Mouse (Mus musculus): ENCODE measurements around the gene Tcerg1l. TPM values are rescaled to one million over a fixed set of nuclear protein-coding genes. Genes with fewer than 3 reads are reported as not detected.

Tcerg1l gene
- polyA plus RNA-seq, 1 experiment from 2014 or later: 1.5 TPM

DNA sequence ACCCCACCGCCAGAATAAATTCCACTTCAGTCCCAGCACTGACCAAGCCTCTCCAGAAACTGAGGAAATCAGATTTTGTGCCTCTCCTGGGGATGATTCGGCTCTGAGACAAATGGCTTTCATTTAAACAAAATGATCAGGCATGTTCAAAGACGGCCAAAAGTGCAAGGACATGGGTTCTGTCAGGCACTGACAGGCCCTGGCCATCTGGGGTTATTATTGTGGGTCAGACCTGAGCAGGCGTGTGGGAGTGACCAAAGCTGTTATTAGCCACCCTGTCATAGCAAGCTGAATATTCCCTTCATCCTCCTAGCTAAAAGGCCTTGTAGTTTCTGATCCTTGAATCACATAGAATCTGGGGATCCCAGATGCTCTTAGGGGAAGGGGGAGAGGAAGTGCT lies 174.6 kb downstream of the Tcerg1l start:
- no peak for ATAC-seq (ENCODE audit: low FRiP score, low TSS enrichment)
- no peak overlapping the region for H3K4me3 ChIP-seq (ENCODE audit: low read length)
- H3K4me1 ChIP-seq (ENCODE audit: control insufficient read depth, insufficient read depth, low read length): no peaks in the 10 kb centered on the region
- H3K4me2 ChIP-seq (replicated peaks; ENCODE audit: low read depth, low read length): no peak overlapping the region
- H3K9ac ChIP-seq (ENCODE audit: low read depth, low read length): no peak overlapping the region
- no peaks in the 10 kb centered on the region for H3K36me3 ChIP-seq (ENCODE audit: control insufficient read depth, insufficient read depth, low read length)
- no peaks in the 10 kb centered on the region for H3K9me3 ChIP-seq (ENCODE audit: control insufficient read depth, low read length)
- WGBS: 71% methylated on average over 4 of the region's 4 CpGs
- no peaks in the 10 kb centered on the region for H3K27me3 ChIP-seq (ENCODE audit: control insufficient read depth, insufficient read depth, low read length)
- H3K27ac ChIP-seq (ENCODE audit: low read depth, low read length): no peak overlapping the region

- H3K4me1 ChIP-seq (ENCODE audit: control insufficient read depth, insufficient read depth, low read length): no peaks in the 10 kb centered on the region
- no peak for ATAC-seq (ENCODE audit: low FRiP score, low TSS enrichment)
- no peaks in the 10 kb centered on the region for H3K36me3 ChIP-seq (ENCODE audit: control insufficient read depth, insufficient read depth, low read length)
- H3K4me3 ChIP-seq (ENCODE audit: low read length): no peak overlapping the region
- H3K9me3 ChIP-seq (ENCODE audit: control insufficient read depth, low read length): no peaks in the 10 kb centered on the region
- no peak overlapping the region for H3K4me2 ChIP-seq (replicated peaks; ENCODE audit: low read depth, low read length)
- no peaks in the 10 kb centered on the region for H3K27me3 ChIP-seq (ENCODE audit: control insufficient read depth, insufficient read depth, low read length)
- 71% methylated on average over 6 of the region's 6 CpGs for WGBS
- no peak overlapping the region for H3K27ac ChIP-seq (ENCODE audit: low read depth, low read length)
- no peak overlapping the region for H3K9ac ChIP-seq (ENCODE audit: low read depth, low read length)
Observed at GRCm38 (mm10) chr7:138217556-138218098, 179.9 kb downstream of the Tcerg1l start.

GRCm38 (mm10) chr7:138215177-138215830 lies 182.2 kb downstream of the Tcerg1l start:
- Histone ChIP-seq H3K27ac (ENCODE audit: low read depth, low read length) (no peak overlapping the region), H3K27me3 (ENCODE audit: control insufficient read depth, insufficient read depth, low read length) (no peaks in the 10 kb centered on the region), H3K4me1 (ENCODE audit: control insufficient read depth, insufficient read depth, low read length) (no peaks in the 10 kb centered on the region), H3K36me3 (ENCODE audit: control insufficient read depth, insufficient read depth, low read length) (no peaks in the 10 kb centered on the region), H3K4me2 (replicated peaks; ENCODE audit: low read depth, low read length) (no peak overlapping the region), H3K4me3 (ENCODE audit: low read length) (no peak overlapping the region), H3K9me3 (ENCODE audit: control insufficient read depth, low read length) (no peaks in the 10 kb centered on the region), H3K9ac (ENCODE audit: low read depth, low read length) (no peak overlapping the region)
- no peak; the same call in 1 of the 2 replicates for ATAC-seq (ENCODE audit: low FRiP score, low TSS enrichment)
- 36% methylated on average over 15 of the region's 15 CpGs for WGBS

GRCm38 (mm10) chr7:138214710-138215109 lies 182.8 kb downstream of the Tcerg1l start:
- 75% methylated on average over 9 of the region's 9 CpGs for WGBS
- ATAC-seq (ENCODE audit: low FRiP score, low TSS enrichment): no peak
- H3K36me3 ChIP-seq (ENCODE audit: control insufficient read depth, insufficient read depth, low read length): no peaks in the 10 kb centered on the region
- no peak overlapping the region for H3K27ac ChIP-seq (ENCODE audit: low read depth, low read length)
- no peaks in the 10 kb centered on the region for H3K9me3 ChIP-seq (ENCODE audit: control insufficient read depth, low read length)
- no peak overlapping the region for H3K4me2 ChIP-seq (replicated peaks; ENCODE audit: low read depth, low read length)
- H3K4me1 ChIP-seq (ENCODE audit: control insufficient read depth, insufficient read depth, low read length): no peaks in the 10 kb centered on the region
- no peak overlapping the region for H3K4me3 ChIP-seq (ENCODE audit: low read length)
- no peak overlapping the region for H3K9ac ChIP-seq (ENCODE audit: low read depth, low read length)
- H3K27me3 ChIP-seq (ENCODE audit: control insufficient read depth, insufficient read depth, low read length): no peaks in the 10 kb centered on the region

DNA sequence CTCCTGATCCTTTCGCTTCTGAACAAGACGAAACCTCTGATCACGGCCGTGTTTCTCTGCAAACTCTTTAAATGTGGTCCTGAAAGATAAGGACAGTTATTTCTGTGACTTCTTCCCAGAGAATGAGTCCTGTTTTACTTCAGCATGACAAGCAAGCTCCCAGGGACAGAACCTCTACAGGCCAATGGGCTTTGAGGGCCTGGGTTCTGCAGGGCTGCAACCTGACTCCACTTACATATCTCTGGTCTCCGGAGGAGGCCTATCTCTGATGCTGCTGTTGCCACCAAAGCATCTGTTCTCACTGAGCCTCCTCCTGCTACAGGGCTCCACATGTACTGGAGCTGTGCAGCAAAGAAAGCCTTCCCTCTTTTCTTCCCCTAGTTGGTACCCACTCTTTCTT lies 187.8 kb downstream of the Tcerg1l start:
- H3K4me3 ChIP-seq (ENCODE audit: low read length): no peak overlapping the region
- no peaks in the 10 kb centered on the region for H3K36me3 ChIP-seq (ENCODE audit: control insufficient read depth, insufficient read depth, low read length)
- no peak overlapping the region for H3K27ac ChIP-seq (ENCODE audit: low read depth, low read length)
- no peak overlapping the region for H3K9ac ChIP-seq (ENCODE audit: low read depth, low read length)
- H3K27me3 ChIP-seq (ENCODE audit: control insufficient read depth, insufficient read depth, low read length): no peaks in the 10 kb centered on the region
- no peaks in the 10 kb centered on the region for H3K9me3 ChIP-seq (ENCODE audit: control insufficient read depth, low read length)
- 66% methylated on average over 5 of the region's 5 CpGs for WGBS
- no peaks in the 10 kb centered on the region for H3K4me1 ChIP-seq (ENCODE audit: control insufficient read depth, insufficient read depth, low read length)
- H3K4me2 ChIP-seq (replicated peaks; ENCODE audit: low read depth, low read length): no peak overlapping the region
- ATAC-seq (ENCODE audit: low FRiP score, low TSS enrichment): no peak

DNA sequence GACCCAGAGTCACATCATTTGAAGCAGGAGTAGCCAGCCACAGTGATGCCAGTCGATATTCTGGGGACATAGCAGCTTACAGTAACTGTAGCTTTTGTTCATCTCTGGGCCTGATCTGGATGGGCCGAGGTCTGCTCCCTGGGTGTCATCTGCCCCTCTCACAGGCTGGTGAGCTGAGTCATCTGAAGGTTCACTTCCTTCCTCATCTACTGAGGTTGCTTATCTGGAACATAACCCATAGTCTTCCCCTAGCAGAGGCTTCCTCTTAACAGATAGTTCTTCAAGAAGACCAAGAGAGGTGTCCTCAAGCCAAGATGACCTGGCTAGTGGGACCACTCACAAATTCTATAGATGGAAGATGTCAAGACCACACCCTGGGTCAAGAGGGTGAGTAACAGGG lies 192.4 kb downstream of the Tcerg1l start:
- no peaks in the 10 kb centered on the region for H3K36me3 ChIP-seq (ENCODE audit: control insufficient read depth, insufficient read depth, low read length)
- H3K9me3 ChIP-seq (ENCODE audit: control insufficient read depth, low read length): no peaks in the 10 kb centered on the region
- H3K4me3 ChIP-seq (ENCODE audit: low read length): no peak overlapping the region
- H3K27ac ChIP-seq (ENCODE audit: low read depth, low read length): no peak overlapping the region
- WGBS: 96% methylated on average over 2 of the region's 2 CpGs
- no peak overlapping the region for H3K4me2 ChIP-seq (replicated peaks; ENCODE audit: low read depth, low read length)
- peaks cover 8% of the 10 kb centered on the region; the same call in 1 of the 2 replicates for H3K4me1 ChIP-seq (ENCODE audit: control insufficient read depth, insufficient read depth, low read length)
- no peak for ATAC-seq (ENCODE audit: low FRiP score, low TSS enrichment)
- no peaks in the 10 kb centered on the region for H3K27me3 ChIP-seq (ENCODE audit: control insufficient read depth, insufficient read depth, low read length)
- H3K9ac ChIP-seq (ENCODE audit: low read depth, low read length): no peak overlapping the region

DNA sequence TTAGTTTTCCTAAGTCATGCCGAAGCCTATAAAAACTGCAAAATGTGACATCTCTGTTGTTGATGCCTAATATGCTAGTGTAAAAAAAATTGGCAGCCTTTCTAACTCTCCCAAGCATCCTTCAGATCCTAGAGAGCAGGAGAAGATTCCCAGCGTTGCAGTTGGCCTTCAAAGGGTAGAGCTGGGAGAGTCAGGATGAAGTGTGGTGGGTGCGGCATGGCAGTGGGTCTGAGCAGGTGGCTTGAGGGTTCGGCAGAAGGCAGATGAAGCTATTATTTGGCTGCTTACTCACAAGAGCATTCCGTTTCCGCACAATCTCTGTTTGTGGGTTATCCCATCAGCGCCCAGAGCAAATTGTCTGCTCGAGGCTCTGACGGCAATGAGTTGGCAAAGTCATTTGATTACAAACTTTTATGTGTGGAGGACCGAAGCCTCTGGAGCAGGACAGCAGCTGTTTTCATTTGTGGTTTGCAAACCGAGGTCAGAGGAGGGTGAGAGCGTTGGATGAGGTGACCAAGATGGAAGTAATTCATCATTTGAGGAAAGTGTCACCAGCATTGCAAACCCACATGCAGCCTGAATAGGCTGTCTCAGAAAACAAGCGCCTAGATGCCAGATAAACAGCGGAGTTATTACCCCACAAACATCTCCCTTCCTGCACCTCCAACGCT lies 195.2 kb downstream of the Tcerg1l start:
- no peak overlapping the region for H3K27ac ChIP-seq (ENCODE audit: low read depth, low read length)
- H3K9me3 ChIP-seq (ENCODE audit: control insufficient read depth, low read length): no peaks in the 10 kb centered on the region
- H3K36me3 ChIP-seq (ENCODE audit: control insufficient read depth, insufficient read depth, low read length): no peaks in the 10 kb centered on the region
- no peak for ATAC-seq (ENCODE audit: low FRiP score, low TSS enrichment)
- H3K9ac ChIP-seq (ENCODE audit: low read depth, low read length): no peak overlapping the region
- no peak overlapping the region for H3K4me3 ChIP-seq (ENCODE audit: low read length)
- peaks cover 13% of the 10 kb centered on the region; the same call in 1 of the 2 replicates for H3K4me1 ChIP-seq (ENCODE audit: control insufficient read depth, insufficient read depth, low read length)
- 59% methylated on average over 15 of the region's 15 CpGs for WGBS
- H3K4me2 ChIP-seq (replicated peaks; ENCODE audit: low read depth, low read length): no peak overlapping the region
- no peaks in the 10 kb centered on the region for H3K27me3 ChIP-seq (ENCODE audit: control insufficient read depth, insufficient read depth, low read length)

GRCm38 (mm10) chr7:138199333-138200058 lies 198.0 kb downstream of the Tcerg1l start:
- H3K4me2 ChIP-seq (replicated peaks; ENCODE audit: low read depth, low read length): peak overlapping the region; percentile 11; the same call in 1 of the 2 replicates
- no peak overlapping the region for H3K4me3 ChIP-seq (ENCODE audit: low read length)
- H3K4me1 ChIP-seq (ENCODE audit: control insufficient read depth, insufficient read depth, low read length): peaks cover 13% of the 10 kb centered on the region; the same call in 1 of the 2 replicates

More at GRCm38 (mm10) chr7:138199333-138200058, 198.0 kb downstream of the Tcerg1l start:
- Histone ChIP-seq H3K9me3 (ENCODE audit: control insufficient read depth, low read length) (no peaks in the 10 kb centered on the region), H3K36me3 (ENCODE audit: control insufficient read depth, insufficient read depth, low read length) (no peaks in the 10 kb centered on the region), H3K27me3 (ENCODE audit: control insufficient read depth, insufficient read depth, low read length) (no peaks in the 10 kb centered on the region), H3K27ac (ENCODE audit: low read depth, low read length) (no peak overlapping the region; the same call in 1 of the 2 replicates), H3K9ac (ENCODE audit: low read depth, low read length) (no peak overlapping the region)
- WGBS: 8% methylated on average over 10 of the region's 10 CpGs
- ATAC-seq (ENCODE audit: low FRiP score, low TSS enrichment): peak; percentile 92

Measured in kidney, embryonic 14.5 days (tissue).